Mouse (Mus musculus) midbrain, embryonic 14.5 days (tissue): Measurements from ENCODE around the gene Olfr572. TPM values are rescaled to one million over a fixed set of nuclear protein-coding genes. Genes with fewer than 3 reads are reported as not detected.

Experiments
- ATAC-seq: fragments of 200-750 bp; cut with Nextera tagmentation; 2 replicates; pipeline ENCODE4 v1.8.0; 2017; ENCODE audit warnings: moderate number of reproducible peaks, moderate library complexity; ENCODE audit not compliant: low FRiP score, low TSS enrichment
- DNase-seq: peaks from one replicate; pipeline ENCODE4 v3.0.0-alpha.2; 2015
- H3K27ac ChIP-seq: fragments of 300-500 bp; sonication (generic); replicated peaks from 2 replicates; pipeline ENCODE4 v1.5.1; 2014; ENCODE audit warnings: mild to moderate bottlenecking, low read depth, low read length, moderate library complexity
- H3K27me3 ChIP-seq: fragments of 300-500 bp; sonication (generic); 2 replicates; pipeline ENCODE4 v1.6.1; 2014; ENCODE audit warnings: low read length, control low read depth, mixed read lengths; ENCODE audit not compliant: control insufficient read depth, insufficient read depth
- H3K36me3 ChIP-seq: fragments of 300-500 bp; sonication (generic); 2 replicates; pipeline ENCODE4 v1.6.1; 2014; ENCODE audit warnings: low read length, control low read depth; ENCODE audit not compliant: control insufficient read depth, insufficient read depth
- H3K4me1 ChIP-seq: fragments of 300-500 bp; sonication (generic); 2 replicates; pipeline ENCODE4 v1.6.1; 2014; ENCODE audit warnings: mild to moderate bottlenecking, antibody characterized with exemption, low read length, control low read depth; ENCODE audit not compliant: control insufficient read depth, insufficient read depth
- H3K4me2 ChIP-seq: fragments of 300-500 bp; sonication (generic); 2 replicates; pipeline ENCODE4 v1.6.1; 2014; ENCODE audit warnings: mild to moderate bottlenecking, low read length, moderate library complexity
- H3K4me3 ChIP-seq: fragments of 300-500 bp; sonication (generic); replicated peaks from 2 replicates; pipeline ENCODE4 v1.5.1; 2014; ENCODE audit warnings: low read depth, low read length
- H3K9ac ChIP-seq: fragments of 300-500 bp; sonication (generic); replicated peaks from 2 replicates; pipeline ENCODE4 v1.6.1; 2014; ENCODE audit warnings: mild to moderate bottlenecking, low read length, moderate library complexity
- H3K9me3 ChIP-seq: fragments of 300-500 bp; sonication (generic); 2 replicates; pipeline ENCODE4 v1.6.1; 2016; ENCODE audit warnings: low read length, control low read depth, mixed read lengths; ENCODE audit not compliant: control insufficient read depth
- WGBS: fragments of 180-500 bp; shearing (Covaris S2); extraction: QIAGEN DNeasy Blood & Tissue Kit; methylation state at CpG from one replicate; pipeline ENCODE4 v1.1.7; 2014; 5-methylcytosine and 5-hydroxymethylcytosine counted together
- polyA plus RNA-seq: library from polyadenylated mRNA; unstranded; fragments of >200 nt; fragmentation: Nextera tagmentation; extraction: Ambion mirVana; gene quantifications from 2 replicates; pipeline ENCODE4 v1.2.1, GENCODE M21; 2014

Gene Olfr572
- not detected in 2 replicates for polyA plus RNA-seq

DNA sequence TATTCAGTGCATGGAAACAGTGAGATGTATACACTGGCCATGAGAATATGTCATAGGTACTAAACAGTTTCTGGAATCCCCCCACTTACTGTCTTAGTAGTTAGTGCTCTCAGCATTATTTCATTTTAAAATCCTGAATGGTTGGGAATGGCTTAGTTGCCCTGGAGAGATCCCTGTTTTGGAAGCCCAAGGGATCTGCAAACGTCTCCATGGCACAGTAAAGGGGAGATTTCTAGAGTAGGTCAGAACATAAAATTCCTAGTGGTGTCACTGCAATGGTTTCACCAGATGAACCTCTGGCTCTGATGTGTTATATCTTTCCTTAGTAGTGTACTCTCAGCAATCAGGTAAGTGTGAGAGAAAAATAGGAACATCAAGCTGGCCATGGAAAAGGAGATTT is at the start of gene Olfr572:
Olfr572 (plus strand) TSS at position 301 of the 400 bp plus-strand sequence.
- H3K36me3 ChIP-seq, result no peaks in the 10 kb centered on the region
- H3K4me3 ChIP-seq, result no peak within 1 kb of the TSS
- no peaks in the 10 kb centered on the region for H3K27me3 ChIP-seq
- no peak for DNase-seq
- no peak within 1 kb of the TSS for H3K9ac ChIP-seq
- no peaks in the 10 kb centered on the region for H3K9me3 ChIP-seq
- no peaks in the 10 kb centered on the region for H3K4me1 ChIP-seq
- no peak within 1 kb of the TSS for H3K27ac ChIP-seq
- ATAC-seq, result no peak
- 69% methylated on average over 1 of the region's 1 CpGs for WGBS
- H3K4me2 ChIP-seq, result no peak within 1 kb of the TSS

DNA sequence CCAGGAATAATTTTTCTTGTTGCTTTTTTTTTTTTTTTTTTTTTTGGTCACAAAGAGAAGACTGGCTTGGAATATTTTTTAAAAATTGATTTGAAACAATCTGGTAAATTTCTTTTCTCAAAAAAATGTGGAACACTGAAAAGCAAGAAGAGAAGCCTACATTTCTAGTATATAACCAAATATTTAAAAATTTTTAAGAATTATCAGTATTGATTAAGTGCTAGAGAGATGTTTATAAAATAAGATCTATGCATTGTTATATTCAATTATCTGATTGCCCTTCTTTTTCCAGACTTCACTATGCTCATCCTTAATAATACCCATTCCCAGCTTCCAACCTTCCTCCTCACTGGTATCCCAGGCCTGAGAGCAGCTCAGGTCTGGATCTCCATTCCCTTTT is 47.4 kb upstream of the Olfr572 start, which contains the start of gene Olfr568:
Olfr568 (plus strand) TSS at position 301 of the 400 bp plus-strand sequence.
- ATAC-seq (no peak), DNase-seq (no peak)
- Histone ChIP-seq H3K27me3 (no peaks in the 10 kb centered on the region), H3K36me3 (no peaks in the 10 kb centered on the region), H3K9ac (no peak within 1 kb of the TSS), H3K9me3 (no peaks in the 10 kb centered on the region), H3K4me1 (no peaks in the 10 kb centered on the region), H3K4me2 (no peak within 1 kb of the TSS), H3K27ac (no peak within 1 kb of the TSS), H3K4me3 (no peak within 1 kb of the TSS)

GRCm38 (mm10) chr7:102890782-102891181 is 33.4 kb upstream of the Olfr572 start, which contains the start of gene Olfr569:
Gene Olfr569 (minus strand): TSS chr7:102890882.
- H3K4me3 ChIP-seq, result no peak within 1 kb of the TSS
- no peaks in the 10 kb centered on the region for H3K36me3 ChIP-seq
- no peak within 1 kb of the TSS for H3K27ac ChIP-seq
- WGBS, result 75% methylated on average over 3 of the region's 3 CpGs
- ATAC-seq (no peak), DNase-seq (no peak)
- no peaks in the 10 kb centered on the region for H3K4me1 ChIP-seq
- no peaks in the 10 kb centered on the region for H3K27me3 ChIP-seq
- H3K9me3 ChIP-seq, result no peaks in the 10 kb centered on the region
- no peak within 1 kb of the TSS for H3K9ac ChIP-seq
- H3K4me2 ChIP-seq, result no peak within 1 kb of the TSS

GRCm38 (mm10) chr7:102915261-102915660 is 8.9 kb upstream of the Olfr572 start:
- no peak overlapping the region for H3K27ac ChIP-seq
- DNase-seq (no peak), ATAC-seq (no peak)
- no peak overlapping the region for H3K9ac ChIP-seq
- no peaks in the 10 kb centered on the region for H3K4me1 ChIP-seq
- no peak overlapping the region for H3K4me2 ChIP-seq
- WGBS, result 46% methylated on average over 1 of the region's 1 CpGs
- H3K27me3 ChIP-seq, result no peaks in the 10 kb centered on the region
- no peaks in the 10 kb centered on the region for H3K9me3 ChIP-seq
- no peak overlapping the region for H3K4me3 ChIP-seq
- H3K36me3 ChIP-seq, result no peaks in the 10 kb centered on the region

DNA sequence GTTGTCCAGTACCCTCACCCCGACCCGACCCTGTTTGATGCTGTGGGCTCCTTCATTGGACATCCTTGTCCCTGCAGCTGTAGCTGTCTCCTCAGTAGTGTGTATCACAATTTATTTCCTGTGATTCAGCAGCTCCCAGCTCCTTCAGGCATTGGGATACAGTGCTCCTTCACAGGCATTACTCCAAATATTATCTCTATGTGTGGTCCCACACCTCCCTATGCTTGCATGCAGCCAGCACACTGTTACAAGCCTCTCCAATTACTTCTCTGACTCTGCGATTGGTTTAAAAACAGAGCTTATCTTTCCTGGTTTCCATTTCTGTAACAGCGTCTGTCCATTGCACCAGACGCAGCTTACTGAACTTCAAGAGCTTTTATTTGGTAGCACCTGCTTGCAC is 7.8 kb upstream of the Olfr572 start:
- WGBS, result 86% methylated on average over 5 of the region's 5 CpGs
- ATAC-seq, result no peak

GRCm38 (mm10) chr7:102917032-102917875 is 7.0 kb upstream of the Olfr572 start, which contains the start of gene Olfr571:
Gene Olfr571 (minus strand): TSS chr7:102917536.
- Histone ChIP-seq H3K9ac (no peak within 1 kb of the TSS), H3K27ac (no peak within 1 kb of the TSS), H3K36me3 (no peaks in the 10 kb centered on the region), H3K4me1 (no peaks in the 10 kb centered on the region), H3K27me3 (no peaks in the 10 kb centered on the region), H3K9me3 (no peaks in the 10 kb centered on the region), H3K4me3 (no peak within 1 kb of the TSS), H3K4me2 (no peak within 1 kb of the TSS)
- ATAC-seq, result no peak
- DNase-seq, result no peak
- WGBS, result 64% methylated on average over 4 of the region's 4 CpGs

More for the DNA sequence above, 7.8 kb upstream of the Olfr572 start:
- H3K27me3 ChIP-seq, result no peaks in the 10 kb centered on the region
- no peaks in the 10 kb centered on the region for H3K9me3 ChIP-seq
- H3K9ac ChIP-seq, result no peak overlapping the region
- H3K27ac ChIP-seq, result no peak overlapping the region
- no peak overlapping the region for H3K4me3 ChIP-seq
- no peaks in the 10 kb centered on the region for H3K36me3 ChIP-seq
- no peak for DNase-seq
- H3K4me2 ChIP-seq, result no peak overlapping the region
- no peaks in the 10 kb centered on the region for H3K4me1 ChIP-seq

DNA sequence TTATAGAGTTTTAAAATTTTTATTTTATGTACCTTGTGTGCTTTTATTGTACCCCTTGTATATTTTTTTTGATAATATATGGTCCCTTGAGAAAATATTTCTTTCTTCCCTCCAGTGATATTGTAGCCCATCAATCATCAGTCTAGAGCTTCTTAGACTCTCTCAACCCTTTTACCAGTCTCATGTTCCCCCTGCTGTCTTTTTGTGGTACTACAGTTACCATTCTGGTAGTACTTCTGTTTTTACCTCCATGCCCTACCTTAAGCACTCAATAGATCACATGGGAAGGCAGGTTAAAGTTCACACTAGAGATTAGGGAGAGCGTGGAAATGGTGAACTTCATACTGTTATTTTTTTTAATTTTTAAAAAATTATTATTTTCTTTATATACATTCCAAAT is 4.6 kb upstream of the Olfr572 start:
- DNase-seq, result peak; percentile 87
- WGBS, result 20% methylated on average over 1 of the region's 1 CpGs

DNA sequence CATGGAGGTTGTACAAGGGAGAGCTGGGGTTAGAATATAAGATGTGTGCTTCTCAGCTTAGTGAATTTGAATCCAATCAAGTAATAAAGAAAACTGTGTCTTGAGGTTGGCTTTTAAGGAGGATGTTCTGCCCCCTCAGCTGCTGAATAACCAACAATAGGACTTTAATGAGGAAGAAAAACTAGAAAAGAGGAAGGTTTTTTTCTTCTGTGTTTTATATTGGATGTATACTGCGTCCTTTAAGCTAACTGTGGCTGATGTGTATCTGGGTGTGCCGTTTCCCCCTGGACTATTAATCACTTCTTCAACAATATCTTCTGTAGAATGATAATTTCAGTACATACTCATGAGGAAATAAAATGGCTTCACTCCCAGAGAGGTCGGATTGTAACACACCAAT is 2.9 kb downstream of the Olfr572 start:
- Histone ChIP-seq H3K27ac (no peak overlapping the region), H3K9ac (no peak overlapping the region), H3K4me3 (no peak overlapping the region), H3K4me1 (no peaks in the 10 kb centered on the region), H3K9me3 (no peaks in the 10 kb centered on the region), H3K4me2 (no peak overlapping the region), H3K27me3 (no peaks in the 10 kb centered on the region), H3K36me3 (no peaks in the 10 kb centered on the region)
- DNase-seq, result no peak
- no peak for ATAC-seq
- WGBS, result 74% methylated on average over 3 of the region's 3 CpGs

More for the DNA sequence above, 4.6 kb upstream of the Olfr572 start:
- Histone ChIP-seq H3K9me3 (no peaks in the 10 kb centered on the region), H3K27ac (no peak overlapping the region), H3K36me3 (no peaks in the 10 kb centered on the region), H3K27me3 (no peaks in the 10 kb centered on the region), H3K9ac (no peak overlapping the region), H3K4me1 (no peaks in the 10 kb centered on the region), H3K4me2 (no peak overlapping the region), H3K4me3 (no peak overlapping the region)
- peak; percentile 66; the same call in 1 of the 2 replicates for ATAC-seq

DNA sequence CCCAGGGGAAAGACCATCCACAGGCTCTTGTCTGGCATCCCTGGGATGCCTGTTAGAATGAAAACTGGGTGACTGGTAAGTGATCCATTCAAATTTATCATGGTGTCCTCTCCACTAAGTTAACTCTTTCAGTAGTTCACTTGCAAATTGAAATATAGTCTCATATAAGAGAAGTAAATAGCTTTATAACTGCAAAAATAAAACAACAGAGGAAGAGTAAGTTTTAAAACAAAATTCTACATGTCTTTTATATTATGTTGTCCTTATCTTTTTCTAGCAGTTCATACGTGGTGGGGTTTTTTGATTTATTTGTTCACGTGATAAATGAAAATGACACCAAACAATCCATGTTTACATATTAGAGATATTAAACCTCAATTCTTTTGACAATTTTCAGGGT is 18.3 kb downstream of the Olfr572 start, which contains the start of gene Olfr573-ps1:
Olfr573-ps1 (minus strand) TSS at position 101 of the 400 bp plus-strand sequence.
- no peak for ATAC-seq
- Histone ChIP-seq H3K27ac (no peak within 1 kb of the TSS), H3K9me3 (no peaks in the 10 kb centered on the region), H3K4me3 (no peak within 1 kb of the TSS), H3K27me3 (no peaks in the 10 kb centered on the region), H3K4me1 (no peaks in the 10 kb centered on the region), H3K4me2 (no peak within 1 kb of the TSS), H3K36me3 (no peaks in the 10 kb centered on the region), H3K9ac (no peak within 1 kb of the TSS)
- WGBS, result 96% methylated on average over 2 of the region's 2 CpGs
- no peak for DNase-seq
